Mouse (Mus musculus): ENCODE data around the gene Pdia5. TPM values are rescaled to one million over a fixed set of nuclear protein-coding genes. Genes with fewer than 3 reads are reported as not detected.

Pdia5 gene
- 10.4 and 11.8 TPM in 2 replicates for polyA plus RNA-seq (2015; fragmentation: Nextera tagmentation; extraction: Ambion mirVana)

- Histone ChIP-seq H3K27me3 (no peaks in the 10 kb centered on the region; the same call in 1 of the 2 replicates), H3K9me3 (replicated peaks) (no peaks in the 10 kb centered on the region), H3K4me2 (peak within 1 kb of the TSS; percentile 99), H3K4me3 (peak within 1 kb of the TSS; percentile 71), H3K27ac (no peak within 1 kb of the TSS), H3K9ac (peak within 1 kb of the TSS; percentile 74), H3K36me3 (ENCODE audit: poor library complexity, severe bottlenecking) (no peaks in the 10 kb centered on the region), H3K4me1 (peaks cover 8% of the 10 kb centered on the region)
- peak; percentile 95 for ATAC-seq
- under 1% methylated on average over 52 of the region's 66 CpGs for WGBS
These were observed at the start of gene Pdia5 for GRCm38 (mm10) chr16:35490231-35491070. Gene Pdia5, minus strand, starts transcription at chr16:35490873.

DNA sequence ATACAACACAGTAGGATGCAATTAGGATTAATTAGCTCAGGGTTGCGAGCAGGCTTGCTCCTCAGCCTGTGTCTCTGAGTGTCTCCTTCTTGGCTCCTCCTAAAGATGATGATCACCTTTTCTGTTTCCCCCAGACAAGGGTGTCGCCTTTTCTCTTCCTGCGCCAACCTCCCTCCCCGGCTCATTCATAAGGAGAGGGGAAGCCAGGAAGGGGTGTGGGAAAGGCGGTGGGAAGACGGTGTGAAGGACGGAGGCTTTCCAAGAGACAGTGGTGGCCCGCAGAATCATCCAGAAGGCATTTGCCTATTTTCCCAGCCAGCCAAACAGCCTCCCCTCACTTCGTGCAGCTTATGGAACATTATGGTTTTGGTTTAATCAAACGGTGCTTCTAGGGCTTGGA lies 48.4 kb upstream of the Pdia5 start:
- Histone ChIP-seq H3K27ac (no peak overlapping the region), H3K4me3 (no peak overlapping the region), H3K9ac (no peak overlapping the region), H3K36me3 (ENCODE audit: poor library complexity, severe bottlenecking) (peaks cover 2% of the 10 kb centered on the region; the same call in 1 of the 2 replicates), H3K27me3 (peaks cover 7% of the 10 kb centered on the region), H3K4me2 (no peak overlapping the region), H3K9me3 (replicated peaks) (no peaks in the 10 kb centered on the region), H3K4me1 (peaks cover 37% of the 10 kb centered on the region)
- ATAC-seq: no peak
- WGBS: 39% methylated on average over 10 of the region's 10 CpGs

DNA sequence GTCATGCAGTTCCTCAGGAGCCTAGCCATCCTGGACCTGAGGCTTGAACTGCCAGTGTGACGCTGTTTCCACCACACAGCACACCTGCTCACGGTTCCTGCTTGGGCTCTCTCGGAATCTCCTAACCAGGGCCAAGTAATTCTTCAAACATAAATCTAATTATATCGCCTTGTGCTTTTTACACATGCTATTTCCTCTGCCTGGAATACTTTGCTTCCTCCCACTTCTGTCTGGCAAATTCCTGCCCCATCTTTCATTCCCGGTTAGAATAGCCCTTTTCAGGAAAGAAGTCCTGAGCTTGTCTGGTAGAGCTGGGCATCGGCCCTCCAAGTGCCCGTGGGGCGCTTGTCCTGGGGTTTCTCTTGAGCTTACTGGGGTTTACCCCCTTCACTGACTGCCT lies 47.0 kb upstream of the Pdia5 start:
- Histone ChIP-seq H3K4me2 (no peak overlapping the region), H3K9ac (no peak overlapping the region), H3K4me3 (no peak overlapping the region), H3K27ac (no peak overlapping the region), H3K4me1 (peaks cover 25% of the 10 kb centered on the region), H3K9me3 (replicated peaks) (no peaks in the 10 kb centered on the region), H3K36me3 (ENCODE audit: poor library complexity, severe bottlenecking) (no peaks in the 10 kb centered on the region), H3K27me3 (peaks cover 7% of the 10 kb centered on the region)
- WGBS: 87% methylated on average over 8 of the region's 8 CpGs
- ATAC-seq: no peak

DNA sequence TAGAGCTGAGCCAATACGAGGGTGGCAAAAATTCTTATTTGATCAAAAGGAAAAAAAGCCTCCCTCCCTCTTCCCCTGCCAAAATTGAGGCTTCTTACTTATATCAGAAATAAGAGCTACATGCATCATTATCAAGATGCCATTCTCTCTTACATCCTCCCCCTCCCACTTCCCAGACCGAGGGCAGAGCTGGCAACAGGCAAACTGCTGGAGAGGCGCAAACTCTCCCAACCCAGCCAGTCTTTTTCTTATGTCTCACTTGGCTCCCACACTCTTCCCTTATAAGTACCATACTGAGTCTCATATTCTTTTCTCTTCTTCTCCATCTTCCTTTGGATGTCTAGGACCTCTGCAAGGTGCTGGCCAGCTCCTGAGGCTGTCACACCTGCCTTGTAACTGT lies 44.0 kb upstream of the Pdia5 start:
- 74% methylated on average over 3 of the region's 3 CpGs for WGBS

GRCm38 (mm10) chr16:35524200-35524599 lies 33.5 kb upstream of the Pdia5 start:
- Histone ChIP-seq H3K27me3 (no peaks in the 10 kb centered on the region), H3K9ac (no peak overlapping the region), H3K4me2 (no peak overlapping the region), H3K4me3 (no peak overlapping the region), H3K4me1 (peaks cover 12% of the 10 kb centered on the region), H3K9me3 (replicated peaks) (no peaks in the 10 kb centered on the region), H3K27ac (no peak overlapping the region), H3K36me3 (ENCODE audit: poor library complexity, severe bottlenecking) (no peaks in the 10 kb centered on the region)
- WGBS: 85% methylated on average over 4 of the region's 4 CpGs
- ATAC-seq: no peak

More for the DNA sequence above, 44.0 kb upstream of the Pdia5 start:
- Histone ChIP-seq H3K27me3 (peaks cover 7% of the 10 kb centered on the region), H3K9me3 (replicated peaks) (no peaks in the 10 kb centered on the region), H3K9ac (no peak overlapping the region), H3K4me1 (peaks cover 11% of the 10 kb centered on the region), H3K4me3 (no peak overlapping the region), H3K36me3 (ENCODE audit: poor library complexity, severe bottlenecking) (no peaks in the 10 kb centered on the region), H3K4me2 (no peak overlapping the region), H3K27ac (no peak overlapping the region)
- no peak for ATAC-seq

GRCm38 (mm10) chr16:35519245-35519644 lies 28.6 kb upstream of the Pdia5 start:
- Histone ChIP-seq H3K36me3 (ENCODE audit: poor library complexity, severe bottlenecking) (no peaks in the 10 kb centered on the region), H3K27ac (no peak overlapping the region), H3K4me1 (peaks cover 5% of the 10 kb centered on the region; the same call in 1 of the 2 replicates), H3K9ac (no peak overlapping the region), H3K9me3 (replicated peaks) (no peaks in the 10 kb centered on the region), H3K4me2 (no peak overlapping the region), H3K27me3 (no peaks in the 10 kb centered on the region), H3K4me3 (no peak overlapping the region)
- ATAC-seq: no peak
- 69% methylated on average over 7 of the region's 7 CpGs for WGBS

GRCm38 (mm10) chr16:35517976-35518951 lies 27.6 kb upstream of the Pdia5 start:
- H3K4me1 ChIP-seq: peaks cover 5% of the 10 kb centered on the region; the same call in 1 of the 2 replicates
- no peak overlapping the region for H3K4me3 ChIP-seq
- no peaks in the 10 kb centered on the region for H3K9me3 ChIP-seq (replicated peaks)
- no peak for ATAC-seq
- peak overlapping the region; percentile 1; the same call in 1 of the 2 replicates for H3K9ac ChIP-seq
- no peak overlapping the region for H3K4me2 ChIP-seq
- 58% methylated on average over 23 of the region's 23 CpGs for WGBS
- no peaks in the 10 kb centered on the region for H3K27me3 ChIP-seq
- H3K27ac ChIP-seq: no peak overlapping the region
- H3K36me3 ChIP-seq (ENCODE audit: poor library complexity, severe bottlenecking): no peaks in the 10 kb centered on the region

DNA sequence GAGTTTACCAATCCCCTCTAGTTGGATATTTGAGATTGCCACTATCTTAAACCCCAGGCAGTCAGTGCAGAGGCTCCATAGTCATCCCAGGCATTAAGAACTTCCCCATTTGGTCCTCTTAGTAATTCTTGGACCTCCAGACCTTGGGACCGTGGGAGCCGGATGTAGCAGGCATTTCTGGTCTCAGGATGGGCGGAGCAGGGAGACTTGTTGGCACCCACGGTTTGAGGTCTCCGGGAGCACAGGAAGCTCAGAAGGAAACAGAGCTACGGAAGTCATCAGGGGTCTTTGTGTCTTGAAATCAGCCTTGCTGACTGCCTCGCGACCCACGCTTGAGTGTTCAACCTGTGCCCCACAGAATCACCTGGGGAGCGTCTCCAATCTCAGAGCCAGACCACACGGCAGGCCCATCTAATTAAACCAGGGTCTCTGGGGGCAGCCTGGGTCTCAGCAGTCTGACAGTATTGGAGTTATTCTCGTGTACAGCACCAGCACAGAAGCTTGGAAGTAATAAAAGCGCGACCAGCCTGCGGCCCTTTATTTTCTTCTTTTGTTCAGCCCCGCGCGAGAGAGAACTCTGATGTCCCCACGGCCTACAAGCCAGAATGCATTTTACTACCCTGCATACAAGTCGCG lies 25.4 kb upstream of the Pdia5 start:
- H3K9ac ChIP-seq: no peak overlapping the region
- H3K27me3 ChIP-seq: no peaks in the 10 kb centered on the region
- no peaks in the 10 kb centered on the region for H3K36me3 ChIP-seq (ENCODE audit: poor library complexity, severe bottlenecking)
- H3K4me1 ChIP-seq: peaks cover 5% of the 10 kb centered on the region; the same call in 1 of the 2 replicates
- no peaks in the 10 kb centered on the region for H3K9me3 ChIP-seq (replicated peaks)
- WGBS: 58% methylated on average over 21 of the region's 21 CpGs
- no peak overlapping the region for H3K4me2 ChIP-seq
- H3K4me3 ChIP-seq: no peak overlapping the region
- no peak for ATAC-seq
- H3K27ac ChIP-seq: no peak overlapping the region

DNA sequence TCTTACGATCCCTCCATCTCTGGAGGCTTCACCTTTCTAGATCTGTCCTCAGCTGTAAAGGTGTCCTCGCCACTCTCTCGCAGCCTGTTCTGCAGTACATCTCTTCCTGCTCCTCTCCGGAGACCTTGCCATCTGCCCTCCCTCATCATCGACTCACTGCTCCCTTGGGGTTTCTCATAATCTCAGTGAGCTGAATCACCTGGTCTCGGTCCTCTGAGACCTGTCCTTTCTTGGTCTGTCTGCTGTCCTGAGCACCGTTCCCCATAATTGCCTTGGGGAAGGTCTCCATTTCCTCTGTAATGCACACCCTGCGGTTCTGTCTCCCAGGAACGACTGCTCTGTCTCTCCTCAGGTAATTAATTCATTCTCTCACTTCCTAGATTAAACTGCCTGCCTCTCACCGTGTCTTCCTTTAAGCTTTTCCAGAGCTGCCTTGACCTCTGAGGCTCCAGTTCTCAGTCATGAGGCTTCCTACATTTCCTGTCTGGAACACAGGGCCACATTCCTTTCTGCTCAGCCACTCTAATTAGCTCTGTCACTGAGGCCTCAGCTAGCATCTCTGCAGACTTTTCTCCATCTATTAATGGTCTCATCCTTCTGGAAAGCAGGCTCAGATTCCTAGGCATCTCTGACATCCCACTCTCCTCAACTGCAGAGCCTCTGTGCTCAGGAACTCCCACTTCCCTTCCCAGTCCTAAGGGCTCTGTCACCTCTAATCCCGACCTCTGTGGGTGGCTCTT lies 18.8 kb upstream of the Pdia5 start:
- ATAC-seq: no peak
- WGBS: 58% methylated on average over 11 of the region's 11 CpGs
- H3K4me1 ChIP-seq: no peaks in the 10 kb centered on the region

GRCm38 (mm10) chr16:35508581-35508980 lies 17.9 kb upstream of the Pdia5 start:
- ATAC-seq: no peak
- WGBS: 91% methylated on average over 6 of the region's 6 CpGs
- H3K36me3 ChIP-seq (ENCODE audit: poor library complexity, severe bottlenecking): no peaks in the 10 kb centered on the region

More for the DNA sequence above, 18.8 kb upstream of the Pdia5 start:
- Histone ChIP-seq H3K9ac (no peak overlapping the region), H3K4me2 (no peak overlapping the region), H3K4me3 (no peak overlapping the region), H3K27ac (no peak overlapping the region), H3K36me3 (ENCODE audit: poor library complexity, severe bottlenecking) (no peaks in the 10 kb centered on the region), H3K9me3 (replicated peaks) (no peaks in the 10 kb centered on the region), H3K27me3 (no peaks in the 10 kb centered on the region)

GRCm38 (mm10) chr16:35505786-35506185 lies 15.1 kb upstream of the Pdia5 start:
- no peaks in the 10 kb centered on the region for H3K36me3 ChIP-seq (ENCODE audit: poor library complexity, severe bottlenecking)
- no peak for ATAC-seq
- no peak overlapping the region for H3K27ac ChIP-seq
- no peaks in the 10 kb centered on the region for H3K9me3 ChIP-seq (replicated peaks)
- 84% methylated on average over 4 of the region's 4 CpGs for WGBS
- H3K4me3 ChIP-seq: no peak overlapping the region
- no peak overlapping the region for H3K9ac ChIP-seq
- no peaks in the 10 kb centered on the region for H3K4me1 ChIP-seq
- no peaks in the 10 kb centered on the region for H3K27me3 ChIP-seq
- no peak overlapping the region for H3K4me2 ChIP-seq

More at GRCm38 (mm10) chr16:35508581-35508980, 17.9 kb upstream of the Pdia5 start:
- H3K27me3 ChIP-seq: no peaks in the 10 kb centered on the region
- no peak overlapping the region for H3K4me2 ChIP-seq
- H3K9ac ChIP-seq: no peak overlapping the region
- no peak overlapping the region for H3K27ac ChIP-seq
- no peaks in the 10 kb centered on the region for H3K9me3 ChIP-seq (replicated peaks)
- H3K4me3 ChIP-seq: no peak overlapping the region
- H3K4me1 ChIP-seq: no peaks in the 10 kb centered on the region

All from forebrain, embryonic 13.5 days (tissue).